Mouse (Mus musculus) forebrain, embryonic 12.5 days (tissue): ENCODE measurements around the gene Tff1. TPM values are rescaled to one million over a fixed set of nuclear protein-coding genes. Genes with fewer than 3 reads are reported as not detected.

Experiments used
- ATAC-seq: fragments of 200-750 bp; cut with Nextera tagmentation; 2 replicates; pipeline ENCODE4 v1.8.0; 2017; ENCODE audit warnings: moderate TSS enrichment; ENCODE audit not compliant: low FRiP score
- H3K27ac ChIP-seq: fragments of 300-500 bp; sonication (generic); 2 replicates; pipeline ENCODE4 v1.5.1; 2016; ENCODE audit warnings: mild to moderate bottlenecking
- H3K27me3 ChIP-seq: fragments of 300-500 bp; sonication (generic); 2 replicates; pipeline ENCODE4 v1.6.1; 2016; ENCODE audit warnings: mild to moderate bottlenecking
- H3K36me3 ChIP-seq: fragments of 300-500 bp; sonication (generic); replicated peaks from 2 replicates; pipeline ENCODE4 v1.6.1; 2016; ENCODE audit warnings: mild to moderate bottlenecking
- H3K4me1 ChIP-seq: fragments of 300-500 bp; sonication (generic); 2 replicates; pipeline ENCODE4 v1.6.1; 2016
- H3K4me2 ChIP-seq: fragments of 300-500 bp; sonication (generic); 2 replicates; pipeline ENCODE4 v1.6.1; 2016; ENCODE audit warnings: mild to moderate bottlenecking, moderate library complexity
- H3K4me3 ChIP-seq: fragments of 300-500 bp; sonication (generic); replicated peaks from 2 replicates; pipeline ENCODE4 v1.5.1; 2016; ENCODE audit warnings: mild to moderate bottlenecking
- H3K9ac ChIP-seq: fragments of 300-500 bp; sonication (generic); 2 replicates; pipeline ENCODE4 v1.6.1; 2016; ENCODE audit warnings: mild to moderate bottlenecking
- H3K9me3 ChIP-seq: fragments of 300-500 bp; sonication (generic); 2 replicates; pipeline ENCODE4 v1.6.1; 2016
- WGBS: fragments of 180-500 bp; shearing (Covaris S2); methylation state at CpG from one replicate; pipeline ENCODE4 v1.1.7; 2016; 5-methylcytosine and 5-hydroxymethylcytosine counted together
- polyA plus RNA-seq: library from polyadenylated mRNA; unstranded; fragments of >200 nt; fragmentation: Nextera tagmentation; extraction: Ambion mirVana; gene quantifications from 2 replicates; pipeline ENCODE4 v1.2.1, GENCODE M21; 2016

The Tff1 gene
- polyA plus RNA-seq, 1 experiment from 2014 or later: not detected

GRCm38 (mm10) chr17:31144040-31145037, 20.7 kb downstream of the Tff1 start, which contains the start of gene Tff2:
Tff2 (minus strand) TSS chr17:31144282.
- 68% methylated on average over 15 of the region's 15 CpGs for WGBS
- Histone ChIP-seq H3K4me2 (no peak within 1 kb of the TSS), H3K9me3 (no peaks in the 10 kb centered on the region), H3K27ac (no peak within 1 kb of the TSS), H3K4me3 (no peak within 1 kb of the TSS), H3K27me3 (no peaks in the 10 kb centered on the region), H3K36me3 (no peaks in the 10 kb centered on the region), H3K4me1 (no peaks in the 10 kb centered on the region; the same call in 1 of the 2 replicates), H3K9ac (no peak within 1 kb of the TSS)
- no peak for ATAC-seq

DNA sequence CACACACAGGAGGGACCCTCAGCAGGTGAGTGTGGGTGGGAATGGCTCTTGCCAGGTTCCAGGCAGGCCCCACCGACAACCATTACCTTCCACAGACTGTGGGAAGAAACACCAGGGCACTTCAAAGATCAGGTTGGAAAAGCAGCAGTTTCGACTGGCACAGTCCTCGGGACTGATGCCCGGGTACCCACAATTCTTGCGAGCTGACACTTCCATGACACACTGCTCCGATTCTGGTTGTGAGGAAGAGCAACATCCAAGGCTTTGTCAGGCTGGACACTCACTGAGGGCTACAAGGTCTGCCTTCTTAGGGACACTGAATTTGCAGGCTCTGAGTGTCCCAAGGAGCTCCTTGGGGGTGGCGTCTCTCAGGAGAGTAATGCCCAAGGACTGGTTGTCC, 23.0 kb downstream of the Tff1 start:
- Histone ChIP-seq H3K4me3 (no peak overlapping the region), H3K9ac (no peak overlapping the region), H3K4me2 (no peak overlapping the region), H3K9me3 (no peaks in the 10 kb centered on the region), H3K36me3 (no peaks in the 10 kb centered on the region), H3K27ac (no peak overlapping the region), H3K4me1 (no peaks in the 10 kb centered on the region; the same call in 1 of the 2 replicates), H3K27me3 (no peaks in the 10 kb centered on the region)
- 95% methylated on average over 7 of the region's 7 CpGs for WGBS
- ATAC-seq: no peak

GRCm38 (mm10) chr17:31138398-31138797, 26.7 kb downstream of the Tff1 start:
- Histone ChIP-seq H3K4me2 (no peak overlapping the region), H3K9me3 (no peaks in the 10 kb centered on the region), H3K4me3 (no peak overlapping the region), H3K9ac (no peak overlapping the region), H3K36me3 (no peaks in the 10 kb centered on the region), H3K27ac (no peak overlapping the region), H3K4me1 (no peaks in the 10 kb centered on the region; the same call in 1 of the 2 replicates), H3K27me3 (no peaks in the 10 kb centered on the region)
- ATAC-seq: no peak
- 21% methylated on average over 5 of the region's 5 CpGs for WGBS

- Histone ChIP-seq H3K9me3 (no peaks in the 10 kb centered on the region), H3K27me3 (no peaks in the 10 kb centered on the region), H3K4me3 (no peak overlapping the region), H3K4me2 (no peak overlapping the region), H3K4me1 (no peaks in the 10 kb centered on the region; the same call in 1 of the 2 replicates), H3K36me3 (no peaks in the 10 kb centered on the region), H3K9ac (no peak overlapping the region), H3K27ac (no peak overlapping the region)
- 81% methylated on average over 1 of the region's 1 CpGs for WGBS
- ATAC-seq: no peak
Observed at GRCm38 (mm10) chr17:31136821-31137220, 28.3 kb downstream of the Tff1 start.

DNA sequence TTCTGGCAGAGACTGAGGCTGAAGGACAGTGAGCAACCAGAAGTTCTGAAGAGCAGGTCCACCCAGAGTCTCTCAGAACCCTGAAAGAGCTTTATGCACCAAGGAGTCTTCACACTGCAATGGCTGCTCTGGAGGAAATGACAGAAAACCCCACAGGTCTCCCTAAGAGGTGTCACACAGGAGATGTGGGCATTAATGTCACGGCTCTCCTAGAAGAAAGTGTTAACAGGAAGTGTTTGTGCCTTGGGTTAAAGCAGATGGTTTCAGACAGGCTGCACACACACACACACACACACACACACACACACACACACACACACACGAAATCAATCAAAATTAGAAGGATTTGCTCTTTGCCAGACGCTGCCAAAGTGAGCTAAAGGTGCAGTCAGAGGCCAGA, 28.8 kb downstream of the Tff1 start:
- ATAC-seq: no peak
- no peak overlapping the region for H3K4me3 ChIP-seq
- no peaks in the 10 kb centered on the region for H3K9me3 ChIP-seq
- 68% methylated on average over 3 of the region's 3 CpGs for WGBS
- no peak overlapping the region for H3K27ac ChIP-seq
- no peaks in the 10 kb centered on the region; the same call in 1 of the 2 replicates for H3K4me1 ChIP-seq
- no peaks in the 10 kb centered on the region for H3K27me3 ChIP-seq
- no peaks in the 10 kb centered on the region for H3K36me3 ChIP-seq
- no peak overlapping the region for H3K9ac ChIP-seq
- no peak overlapping the region for H3K4me2 ChIP-seq

- Histone ChIP-seq H3K27me3 (no peaks in the 10 kb centered on the region), H3K4me3 (no peak overlapping the region)
Observed at GRCm38 (mm10) chr17:31134913-31135312, 30.2 kb downstream of the Tff1 start.

GRCm38 (mm10) chr17:31133776-31134175, 31.3 kb downstream of the Tff1 start:
- no peak for ATAC-seq
- Histone ChIP-seq H3K9ac (no peak overlapping the region), H3K4me2 (no peak overlapping the region), H3K9me3 (no peaks in the 10 kb centered on the region), H3K36me3 (no peaks in the 10 kb centered on the region), H3K4me1 (peaks cover 5% of the 10 kb centered on the region), H3K4me3 (no peak overlapping the region), H3K27me3 (no peaks in the 10 kb centered on the region), H3K27ac (no peak overlapping the region)
- 86% methylated on average over 15 of the region's 15 CpGs for WGBS

More at GRCm38 (mm10) chr17:31134913-31135312, 30.2 kb downstream of the Tff1 start:
- Histone ChIP-seq H3K36me3 (no peaks in the 10 kb centered on the region), H3K9me3 (no peaks in the 10 kb centered on the region), H3K4me2 (no peak overlapping the region), H3K27ac (no peak overlapping the region), H3K4me1 (no peaks in the 10 kb centered on the region; the same call in 1 of the 2 replicates), H3K9ac (no peak overlapping the region)
- no peak for ATAC-seq
- WGBS: 80% methylated on average over 6 of the region's 6 CpGs

DNA sequence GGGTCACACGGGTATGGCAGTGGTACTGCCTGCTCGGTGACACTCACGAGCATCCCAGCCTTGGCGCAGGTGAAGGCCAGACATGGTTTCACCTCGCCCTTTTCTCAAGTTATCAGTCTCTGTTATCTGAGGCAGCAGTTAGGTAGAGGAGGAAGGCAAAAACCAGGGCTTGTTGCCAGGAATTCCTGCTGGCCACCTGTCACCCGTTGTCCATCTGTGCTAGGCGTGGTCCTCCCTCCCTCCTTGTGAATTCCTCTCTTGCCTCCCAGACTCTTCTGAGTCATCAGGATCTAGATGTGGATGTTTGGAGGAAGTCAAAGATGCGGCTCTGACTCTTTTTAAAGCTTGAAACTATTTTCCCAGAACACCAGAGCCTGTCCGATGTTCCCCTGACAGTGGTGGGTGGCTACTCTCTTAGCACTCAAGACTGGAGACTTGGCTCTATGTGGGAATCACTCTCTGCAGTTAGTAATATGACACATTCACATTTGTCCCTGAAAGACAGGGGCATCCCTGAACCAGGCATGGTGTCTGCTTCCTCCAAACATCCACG, 33.7 kb downstream of the Tff1 start:
- Histone ChIP-seq H3K4me1 (peaks cover 5% of the 10 kb centered on the region), H3K27me3 (no peaks in the 10 kb centered on the region), H3K36me3 (no peaks in the 10 kb centered on the region), H3K9ac (no peak overlapping the region), H3K27ac (no peak overlapping the region), H3K4me3 (no peak overlapping the region), H3K9me3 (no peaks in the 10 kb centered on the region), H3K4me2 (no peak overlapping the region)
- no peak for ATAC-seq
- 90% methylated on average over 10 of the region's 10 CpGs for WGBS

GRCm38 (mm10) chr17:31129452-31129851, 35.6 kb downstream of the Tff1 start, which contains the start of gene Tff3:
Tff3 (minus strand) TSS chr17:31129646.
- Histone ChIP-seq H3K36me3 (no peaks in the 10 kb centered on the region), H3K9me3 (no peaks in the 10 kb centered on the region), H3K4me3 (no peak within 1 kb of the TSS), H3K9ac (no peak within 1 kb of the TSS), H3K4me1 (peaks cover 14% of the 10 kb centered on the region), H3K27ac (no peak within 1 kb of the TSS), H3K4me2 (no peak within 1 kb of the TSS), H3K27me3 (no peaks in the 10 kb centered on the region)
- 53% methylated on average over 2 of the region's 2 CpGs for WGBS
- no peak for ATAC-seq

GRCm38 (mm10) chr17:31128708-31129318, 36.3 kb downstream of the Tff1 start:
- WGBS: 87% methylated on average over 9 of the region's 9 CpGs
- H3K4me3 ChIP-seq: no peak overlapping the region

DNA sequence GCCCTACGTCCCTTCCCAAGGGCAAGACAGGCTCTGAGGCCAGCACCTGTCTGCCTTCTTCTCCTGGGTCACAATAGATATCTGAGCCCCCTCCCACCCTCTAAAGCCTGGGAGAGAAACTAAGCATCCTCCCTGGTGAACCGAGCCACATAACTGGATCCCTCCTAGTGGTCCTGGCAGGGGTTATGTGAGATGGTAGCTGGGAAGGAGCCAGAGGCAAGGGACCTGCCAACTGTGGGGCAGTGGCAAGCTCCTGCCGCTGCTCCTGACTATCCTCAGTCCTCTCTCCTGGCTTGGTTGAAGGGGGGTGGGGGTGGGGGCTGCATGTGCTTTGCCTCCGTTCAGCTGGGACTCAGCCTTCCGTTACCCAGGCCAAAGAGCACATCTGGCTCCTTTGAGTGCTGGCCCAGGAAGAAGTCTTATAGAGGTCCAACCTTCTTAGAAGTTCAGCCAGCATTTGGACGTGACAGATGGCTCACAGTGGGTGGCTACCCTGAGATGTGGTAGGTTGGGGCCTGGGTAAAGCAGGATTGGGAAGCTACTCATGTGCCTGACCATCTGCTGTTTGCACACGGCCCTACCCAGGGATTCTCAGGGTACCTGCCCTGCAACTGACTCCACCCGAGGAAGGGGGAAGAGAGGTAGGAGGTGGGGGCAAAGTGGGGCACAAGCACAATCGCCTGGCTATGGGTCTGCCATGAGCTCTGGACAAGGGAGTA, 39.4 kb downstream of the Tff1 start:
- Histone ChIP-seq H3K4me1 (peaks cover 14% of the 10 kb centered on the region), H3K9ac (no peak overlapping the region), H3K27ac (no peak overlapping the region), H3K36me3 (no peaks in the 10 kb centered on the region), H3K27me3 (no peaks in the 10 kb centered on the region), H3K9me3 (no peaks in the 10 kb centered on the region), H3K4me2 (no peak overlapping the region), H3K4me3 (no peak overlapping the region)
- peak; percentile 46; the same call in 1 of the 2 replicates for ATAC-seq
- WGBS: 50% methylated on average over 9 of the region's 9 CpGs

More at GRCm38 (mm10) chr17:31128708-31129318, 36.3 kb downstream of the Tff1 start:
- no peak overlapping the region for H3K4me2 ChIP-seq
- ATAC-seq: no peak
- H3K36me3 ChIP-seq: no peaks in the 10 kb centered on the region
- peaks cover 14% of the 10 kb centered on the region for H3K4me1 ChIP-seq
- no peaks in the 10 kb centered on the region for H3K27me3 ChIP-seq
- H3K27ac ChIP-seq: no peak overlapping the region
- no peaks in the 10 kb centered on the region for H3K9me3 ChIP-seq
- H3K9ac ChIP-seq: no peak overlapping the region

GRCm38 (mm10) chr17:31121975-31122374, 43.1 kb downstream of the Tff1 start:
- ATAC-seq: no peak
- H3K36me3 ChIP-seq: no peaks in the 10 kb centered on the region
- H3K9me3 ChIP-seq: no peaks in the 10 kb centered on the region
- no peak overlapping the region for H3K4me3 ChIP-seq
- H3K4me2 ChIP-seq: no peak overlapping the region
- WGBS: 11% methylated on average over 8 of the region's 8 CpGs
- peaks cover 16% of the 10 kb centered on the region for H3K4me1 ChIP-seq
- H3K27me3 ChIP-seq: no peaks in the 10 kb centered on the region
- H3K9ac ChIP-seq: no peak overlapping the region
- H3K27ac ChIP-seq: no peak overlapping the region
